Mouse (Mus musculus): ENCODE measurements around the gene Map4k5. TPM values are rescaled to one million over a fixed set of nuclear protein-coding genes. Genes with fewer than 3 reads are reported as not detected.

Map4k5 gene
- polyA plus RNA-seq, 1 experiment from 2014 or later = 42.6 TPM

GRCm38 (mm10) chr12:69783247-69784025, 109.6 kb downstream of the Map4k5 start:
- H3K27me3 ChIP-seq (ENCODE audit: control insufficient read depth, insufficient read depth, low read length) = no peaks in the 10 kb centered on the region
- H3K9ac ChIP-seq (ENCODE audit: low read length) = no peak overlapping the region
- peaks cover 7% of the 10 kb centered on the region in 2 experiments; a peak in 3 of 4 replicates for H3K4me1 ChIP-seq (ENCODE audit: control insufficient read depth in 2 of 2, insufficient read depth in 2 of 2, low read length in 2 of 2)
- H3K27ac ChIP-seq (replicated peaks in 1 of 2; ENCODE audit: control insufficient read depth in 1 of 2, insufficient read depth in 1 of 2, low read depth in 2 of 2, low read length in 2 of 2) = no peak overlapping the region
- no peak for ATAC-seq (ENCODE audit: insufficient number of reproducible peaks, insufficient read depth, low FRiP score, low read depth)
- WGBS = 63% methylated on average over 6 of the region's 6 CpGs
- H3K9me3 ChIP-seq (ENCODE audit: control insufficient read depth, low read length) = no peaks in the 10 kb centered on the region
- no peak overlapping the region for H3K4me2 ChIP-seq (ENCODE audit: low read length)
- no peak overlapping the region for H3K4me3 ChIP-seq (ENCODE audit: control insufficient read depth in 1 of 2, insufficient read depth in 1 of 2, low read depth in 1 of 2, low read length in 2 of 2)
- no peaks in the 10 kb centered on the region for H3K36me3 ChIP-seq (ENCODE audit: control insufficient read depth, insufficient read depth, low read length)

- peak; percentile 66 for ATAC-seq (ENCODE audit: insufficient number of reproducible peaks, insufficient read depth, low FRiP score, low read depth)
- Histone ChIP-seq H3K9me3 (ENCODE audit: control insufficient read depth, low read length) (no peaks in the 10 kb centered on the region), H3K36me3 (ENCODE audit: control insufficient read depth, insufficient read depth, low read length) (no peaks in the 10 kb centered on the region), H3K27ac (replicated peaks in 1 of 2; ENCODE audit: control insufficient read depth in 1 of 2, insufficient read depth in 1 of 2, low read depth in 2 of 2, low read length in 2 of 2) (peak overlapping the region; percentile 11 to 75), H3K9ac (ENCODE audit: low read length) (no peak overlapping the region), H3K27me3 (ENCODE audit: control insufficient read depth, insufficient read depth, low read length) (no peaks in the 10 kb centered on the region), H3K4me3 (ENCODE audit: control insufficient read depth in 1 of 2, insufficient read depth in 1 of 2, low read depth in 1 of 2, low read length in 2 of 2) (no peak overlapping the region), H3K4me1 (ENCODE audit: control insufficient read depth in 2 of 2, insufficient read depth in 2 of 2, low read length in 2 of 2) (peaks cover 10% of the 10 kb centered on the region in 2 experiments), H3K4me2 (ENCODE audit: low read length) (no peak overlapping the region)
- WGBS = 51% methylated on average over 10 of the region's 10 CpGs
These were observed 110.9 kb downstream of the Map4k5 start for GRCm38 (mm10) chr12:69781935-69782650.

GRCm38 (mm10) chr12:69781480-69781879, 111.5 kb downstream of the Map4k5 start:
- 0 out of 4 replicates have a peak overlapping the region, but pooled peaks of 1 of the 2 experiments have one; percentile 11 for H3K27ac ChIP-seq (replicated peaks in 1 of 2; ENCODE audit: control insufficient read depth in 1 of 2, insufficient read depth in 1 of 2, low read depth in 2 of 2, low read length in 2 of 2)
- no peak overlapping the region for H3K9ac ChIP-seq (ENCODE audit: low read length)
- H3K9me3 ChIP-seq (ENCODE audit: control insufficient read depth, low read length) = no peaks in the 10 kb centered on the region
- no peak for ATAC-seq (ENCODE audit: insufficient number of reproducible peaks, insufficient read depth, low FRiP score, low read depth)
- H3K4me1 ChIP-seq (ENCODE audit: control insufficient read depth in 2 of 2, insufficient read depth in 2 of 2, low read length in 2 of 2) = peaks cover 16% of the 10 kb centered on the region in 2 experiments
- no peaks in the 10 kb centered on the region for H3K36me3 ChIP-seq (ENCODE audit: control insufficient read depth, insufficient read depth, low read length)
- no peaks in the 10 kb centered on the region for H3K27me3 ChIP-seq (ENCODE audit: control insufficient read depth, insufficient read depth, low read length)
- no peak overlapping the region for H3K4me2 ChIP-seq (ENCODE audit: low read length)
- no peak overlapping the region for H3K4me3 ChIP-seq (ENCODE audit: control insufficient read depth in 1 of 2, insufficient read depth in 1 of 2, low read depth in 1 of 2, low read length in 2 of 2)
- 87% methylated on average over 8 of the region's 8 CpGs for WGBS

- Histone ChIP-seq H3K27me3 (ENCODE audit: control insufficient read depth, insufficient read depth, low read length) (no peaks in the 10 kb centered on the region), H3K9me3 (ENCODE audit: control insufficient read depth, low read length) (no peaks in the 10 kb centered on the region), H3K4me1 (ENCODE audit: control insufficient read depth in 2 of 2, insufficient read depth in 2 of 2, low read length in 2 of 2) (peaks cover 18 to 19% of the 10 kb centered on the region in 2 experiments), H3K27ac (replicated peaks in 1 of 2; ENCODE audit: control insufficient read depth in 1 of 2, insufficient read depth in 1 of 2, low read depth in 2 of 2, low read length in 2 of 2) (no peak overlapping the region), H3K4me3 (ENCODE audit: control insufficient read depth in 1 of 2, insufficient read depth in 1 of 2, low read depth in 1 of 2, low read length in 2 of 2) (no peak overlapping the region), H3K9ac (ENCODE audit: low read length) (no peak overlapping the region), H3K36me3 (ENCODE audit: control insufficient read depth, insufficient read depth, low read length) (no peaks in the 10 kb centered on the region), H3K4me2 (ENCODE audit: low read length) (no peak overlapping the region)
- no peak for ATAC-seq (ENCODE audit: insufficient number of reproducible peaks, insufficient read depth, low FRiP score, low read depth)
- 86% methylated on average over 2 of the region's 2 CpGs for WGBS
These were observed 115.0 kb downstream of the Map4k5 start for GRCm38 (mm10) chr12:69777957-69778356.

GRCm38 (mm10) chr12:69777341-69777730, 115.7 kb downstream of the Map4k5 start:
- WGBS = 81% methylated on average over 6 of the region's 6 CpGs
- H3K36me3 ChIP-seq (ENCODE audit: control insufficient read depth, insufficient read depth, low read length) = no peaks in the 10 kb centered on the region
- no peak for ATAC-seq (ENCODE audit: insufficient number of reproducible peaks, insufficient read depth, low FRiP score, low read depth)
- H3K27ac ChIP-seq (replicated peaks in 1 of 2; ENCODE audit: control insufficient read depth in 1 of 2, insufficient read depth in 1 of 2, low read depth in 2 of 2, low read length in 2 of 2) = no peak overlapping the region; a peak in 1 of 4 replicates
- no peaks in the 10 kb centered on the region for H3K27me3 ChIP-seq (ENCODE audit: control insufficient read depth, insufficient read depth, low read length)
- H3K4me3 ChIP-seq (ENCODE audit: control insufficient read depth in 1 of 2, insufficient read depth in 1 of 2, low read depth in 1 of 2, low read length in 2 of 2) = no peak overlapping the region
- H3K4me2 ChIP-seq (ENCODE audit: low read length) = no peak overlapping the region
- peaks cover 17 to 18% of the 10 kb centered on the region in 2 experiments for H3K4me1 ChIP-seq (ENCODE audit: control insufficient read depth in 2 of 2, insufficient read depth in 2 of 2, low read length in 2 of 2)
- no peak overlapping the region for H3K9ac ChIP-seq (ENCODE audit: low read length)
- H3K9me3 ChIP-seq (ENCODE audit: control insufficient read depth, low read length) = no peaks in the 10 kb centered on the region

- WGBS = 52% methylated on average over 11 of the region's 11 CpGs
- H3K4me1 ChIP-seq (ENCODE audit: control insufficient read depth in 2 of 2, insufficient read depth in 2 of 2, low read length in 2 of 2) = peaks cover 12 to 14% of the 10 kb centered on the region in 2 experiments
- no peak overlapping the region for H3K4me2 ChIP-seq (ENCODE audit: low read length)
- no peaks in the 10 kb centered on the region for H3K27me3 ChIP-seq (ENCODE audit: control insufficient read depth, insufficient read depth, low read length)
- no peak overlapping the region for H3K9ac ChIP-seq (ENCODE audit: low read length)
- no peaks in the 10 kb centered on the region for H3K9me3 ChIP-seq (ENCODE audit: control insufficient read depth, low read length)
- H3K4me3 ChIP-seq (ENCODE audit: control insufficient read depth in 1 of 2, insufficient read depth in 1 of 2, low read depth in 1 of 2, low read length in 2 of 2) = no peak overlapping the region
- ATAC-seq (ENCODE audit: insufficient number of reproducible peaks, insufficient read depth, low FRiP score, low read depth) = no peak
- H3K27ac ChIP-seq (replicated peaks in 1 of 2; ENCODE audit: control insufficient read depth in 1 of 2, insufficient read depth in 1 of 2, low read depth in 2 of 2, low read length in 2 of 2) = no peak overlapping the region; a peak in 1 of 4 replicates
- H3K36me3 ChIP-seq (ENCODE audit: control insufficient read depth, insufficient read depth, low read length) = no peaks in the 10 kb centered on the region
These were observed 116.2 kb downstream of the Map4k5 start for GRCm38 (mm10) chr12:69776607-69777340.

GRCm38 (mm10) chr12:69768841-69769240, 124.2 kb downstream of the Map4k5 start:
- Histone ChIP-seq H3K9me3 (ENCODE audit: control insufficient read depth, low read length) (peaks cover 5% of the 10 kb centered on the region), H3K27me3 (ENCODE audit: control insufficient read depth, insufficient read depth, low read length) (no peaks in the 10 kb centered on the region), H3K36me3 (ENCODE audit: control insufficient read depth, insufficient read depth, low read length) (no peaks in the 10 kb centered on the region), H3K4me3 (ENCODE audit: control insufficient read depth in 1 of 2, insufficient read depth in 1 of 2, low read depth in 1 of 2, low read length in 2 of 2) (no peak overlapping the region), H3K9ac (ENCODE audit: low read length) (no peak overlapping the region), H3K4me1 (ENCODE audit: control insufficient read depth in 2 of 2, insufficient read depth in 2 of 2, low read length in 2 of 2) (peaks cover 2 to 4% of the 10 kb centered on the region in 2 experiments; a peak in 1 of 4 replicates), H3K4me2 (ENCODE audit: low read length) (no peak overlapping the region), H3K27ac (replicated peaks in 1 of 2; ENCODE audit: control insufficient read depth in 1 of 2, insufficient read depth in 1 of 2, low read depth in 2 of 2, low read length in 2 of 2) (no peak overlapping the region)
- no peak for ATAC-seq (ENCODE audit: insufficient number of reproducible peaks, insufficient read depth, low FRiP score, low read depth)
- 76% methylated on average over 2 of the region's 2 CpGs for WGBS

Measured in heart, embryonic 14.5 days (tissue).